Mouse (Mus musculus) midbrain, embryonic 10.5 days (tissue): ENCODE results near the gene Bri3. TPM values are rescaled to one million over a fixed set of nuclear protein-coding genes. Genes with fewer than 3 reads are reported as not detected.
A peak's percentile ranks its signal among the peaks of the same experiment; 100 is the strongest.

Experiments used
- DNase-seq: peaks from one replicate; pipeline ENCODE4 v3.0.0-alpha.2; 2017; ENCODE audit warnings: low spot score
- H3K27ac ChIP-seq: fragments of 300-500 bp; sonication (generic); replicated peaks from 2 replicates; pipeline ENCODE4 v1.5.1; 2016; ENCODE audit warnings: mild to moderate bottlenecking
- H3K27me3 ChIP-seq: fragments of 300-500 bp; sonication (generic); 2 replicates; pipeline ENCODE4 v1.6.1; 2016; ENCODE audit warnings: low read depth, mild to moderate bottlenecking; ENCODE audit not compliant: poor library complexity, severe bottlenecking
- H3K36me3 ChIP-seq: fragments of 300-500 bp; sonication (generic); 2 replicates; pipeline ENCODE4 v1.6.1; 2016; ENCODE audit warnings: mild to moderate bottlenecking, moderate library complexity
- H3K4me1 ChIP-seq: fragments of 300-500 bp; sonication (generic); 2 replicates; pipeline ENCODE4 v1.6.1; 2016
- H3K4me3 ChIP-seq: fragments of 300-500 bp; sonication (generic); 2 replicates; pipeline ENCODE4 v1.5.1; 2016; ENCODE audit warnings: mild to moderate bottlenecking, moderate library complexity
- H3K9me3 ChIP-seq: fragments of 300-500 bp; sonication (generic); replicated peaks from 2 replicates; pipeline ENCODE4 v1.6.1; 2016; ENCODE audit warnings: mild to moderate bottlenecking
- WGBS: fragments of 180-500 bp; shearing (Covaris S2); methylation state at CpG from one replicate; pipeline ENCODE4 v1.1.7; 2016; 5-methylcytosine and 5-hydroxymethylcytosine counted together
- polyA plus RNA-seq: library from polyadenylated mRNA; unstranded; fragments of >200 nt; fragmentation: Nextera tagmentation; extraction: Ambion mirVana; gene quantifications from 2 replicates; pipeline ENCODE4 v1.2.1, GENCODE M21; 2016

Bri3 gene
- polyA plus RNA-seq = 116 and 117 TPM in 2 replicates

GRCm38 (mm10) chr5:144243901-144244487 lies at the start of gene Bri3:
Bri3 (plus strand) TSS chr5:144244437.
- 93% methylated on average over 7 of the region's 7 CpGs for WGBS
- H3K27me3 ChIP-seq = no peaks in the 10 kb centered on the region
- no peak for DNase-seq

DNA sequence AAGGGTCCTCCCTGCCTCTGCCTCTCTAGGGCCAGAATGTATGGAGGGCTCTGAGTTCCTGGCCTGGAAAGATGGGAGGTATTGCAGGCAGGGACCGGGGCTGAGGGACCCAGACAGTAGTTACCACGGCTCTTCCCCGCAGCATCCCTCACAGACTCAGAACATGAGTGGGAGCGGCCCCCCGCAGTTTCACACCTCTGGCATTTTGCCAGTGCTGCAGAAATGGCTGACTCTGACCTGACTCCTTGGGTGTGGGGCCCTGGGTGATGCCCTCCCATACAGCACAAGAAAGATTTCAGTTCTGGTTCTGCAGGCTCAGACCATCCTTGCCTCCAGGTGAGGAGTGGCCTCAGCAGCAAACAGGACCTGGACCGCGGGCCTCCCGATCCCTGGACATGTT lies 48.7 kb upstream of the Bri3 start:
- DNase-seq = no peak
- WGBS = 91% methylated on average over 8 of the region's 8 CpGs
- no peaks in the 10 kb centered on the region for H3K27me3 ChIP-seq

More at GRCm38 (mm10) chr5:144243901-144244487, at the start of gene Bri3:
- Histone ChIP-seq H3K4me3 (no peak within 1 kb of the TSS), H3K36me3 (no peaks in the 10 kb centered on the region), H3K27ac (no peak within 1 kb of the TSS), H3K4me1 (no peaks in the 10 kb centered on the region), H3K9me3 (no peaks in the 10 kb centered on the region)

DNA sequence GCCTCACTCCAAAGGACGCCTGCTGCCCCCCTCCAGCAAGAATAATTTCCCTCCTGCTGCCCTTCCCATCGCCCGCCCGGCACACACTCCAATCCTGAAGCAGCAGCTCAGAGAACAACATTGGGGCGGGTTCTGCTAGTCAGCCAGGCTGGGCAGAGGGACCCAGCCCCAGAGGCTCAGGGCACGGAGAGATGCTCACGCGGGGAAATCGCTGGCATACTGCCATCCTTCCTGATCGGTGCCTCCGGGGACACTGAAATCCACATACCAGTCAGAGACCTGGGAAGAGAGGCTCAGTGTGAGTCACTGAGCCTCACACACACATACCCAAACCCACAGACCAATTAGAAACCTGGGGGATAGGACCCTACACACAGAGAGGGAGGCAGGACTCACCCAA lies 43.6 kb upstream of the Bri3 start:
- no peak for DNase-seq
- no peak overlapping the region for H3K27ac ChIP-seq
- H3K27me3 ChIP-seq = no peaks in the 10 kb centered on the region
- H3K9me3 ChIP-seq = peaks cover 7% of the 10 kb centered on the region; the same call in 1 of the 2 replicates
- H3K36me3 ChIP-seq = peaks cover 69% of the 10 kb centered on the region
- peaks cover 20% of the 10 kb centered on the region for H3K4me1 ChIP-seq
- H3K4me3 ChIP-seq = no peak overlapping the region
- 85% methylated on average over 11 of the region's 11 CpGs for WGBS

More for the DNA sequence above, 48.7 kb upstream of the Bri3 start:
- Histone ChIP-seq H3K4me1 (peaks cover 31% of the 10 kb centered on the region), H3K27ac (peak overlapping the region; percentile 61; the same call in 1 of the 2 replicates), H3K4me3 (no peak overlapping the region), H3K9me3 (no peaks in the 10 kb centered on the region), H3K36me3 (peaks cover 25% of the 10 kb centered on the region)

DNA sequence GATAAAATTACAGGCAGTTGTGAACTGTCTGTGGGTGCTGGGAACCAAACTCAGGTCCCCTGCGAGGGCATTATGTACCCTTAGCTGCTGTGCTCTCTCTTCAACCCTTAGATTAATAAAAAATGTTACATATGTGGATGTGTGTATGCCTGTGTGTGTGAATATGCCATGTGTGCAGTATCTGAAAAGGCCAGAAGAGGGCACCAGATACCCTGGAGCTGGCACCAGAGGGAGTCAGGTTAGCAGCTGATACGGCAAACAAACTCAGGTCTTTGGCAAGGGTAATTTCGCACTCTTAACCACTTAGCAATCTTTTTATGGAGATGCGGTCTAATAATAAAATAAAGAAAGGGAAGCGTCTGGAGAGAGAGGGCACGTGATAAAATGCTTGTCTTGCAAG lies 41.8 kb upstream of the Bri3 start:
- Histone ChIP-seq H3K36me3 (peaks cover 73% of the 10 kb centered on the region), H3K27me3 (no peaks in the 10 kb centered on the region), H3K4me3 (no peak overlapping the region), H3K27ac (no peak overlapping the region), H3K9me3 (peaks cover 7% of the 10 kb centered on the region; the same call in 1 of the 2 replicates), H3K4me1 (peaks cover 9% of the 10 kb centered on the region; the same call in 1 of the 2 replicates)
- DNase-seq = no peak
- 94% methylated on average over 6 of the region's 6 CpGs for WGBS

DNA sequence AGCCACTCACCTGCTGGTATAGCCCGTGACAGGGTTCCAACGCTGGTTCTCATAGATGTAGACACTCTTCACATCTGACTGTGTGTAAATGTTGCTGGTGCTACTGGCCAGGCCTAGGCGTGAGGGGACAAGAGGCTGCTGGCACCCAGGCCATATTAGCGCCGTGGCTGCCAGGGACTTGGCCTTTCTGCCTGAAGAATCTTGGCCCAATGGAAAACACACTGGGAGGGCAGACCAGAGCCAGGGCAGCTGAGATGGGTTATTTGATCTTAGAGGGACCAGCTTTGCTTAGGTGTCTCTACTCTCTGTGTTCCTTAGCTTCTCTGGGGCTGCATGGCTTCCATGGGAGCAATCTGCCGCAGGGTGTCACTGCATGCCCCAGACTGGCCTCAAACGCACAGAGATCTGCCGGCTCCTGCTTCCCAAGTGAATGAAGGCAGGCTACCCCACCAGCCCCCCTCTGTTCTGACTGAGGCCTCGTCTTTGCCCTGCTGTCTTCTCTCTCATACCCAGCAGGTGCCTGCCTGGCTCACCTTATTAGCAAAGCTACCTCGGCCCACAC lies 40.8 kb upstream of the Bri3 start:
- no peak for DNase-seq
- Histone ChIP-seq H3K4me3 (no peak overlapping the region), H3K27ac (no peak overlapping the region), H3K4me1 (peaks cover 9% of the 10 kb centered on the region; the same call in 1 of the 2 replicates), H3K36me3 (peaks cover 78% of the 10 kb centered on the region), H3K27me3 (no peaks in the 10 kb centered on the region), H3K9me3 (peaks cover 7% of the 10 kb centered on the region; the same call in 1 of the 2 replicates)
- 89% methylated on average over 10 of the region's 10 CpGs for WGBS

GRCm38 (mm10) chr5:144204303-144204702 lies 39.9 kb upstream of the Bri3 start:
- H3K4me1 ChIP-seq = peaks cover 9% of the 10 kb centered on the region; the same call in 1 of the 2 replicates
- no peaks in the 10 kb centered on the region for H3K27me3 ChIP-seq
- H3K36me3 ChIP-seq = peaks cover 80% of the 10 kb centered on the region
- DNase-seq = no peak
- no peak overlapping the region for H3K4me3 ChIP-seq
- 91% methylated on average over 12 of the region's 12 CpGs for WGBS
- H3K27ac ChIP-seq = peak overlapping the region; percentile 17
- H3K9me3 ChIP-seq = peaks cover 7% of the 10 kb centered on the region; the same call in 1 of the 2 replicates

- H3K4me1 ChIP-seq = peaks cover 9% of the 10 kb centered on the region; the same call in 1 of the 2 replicates
- peak overlapping the region; percentile 17; the same call in 1 of the 2 replicates for H3K27ac ChIP-seq
- peaks cover 7% of the 10 kb centered on the region; the same call in 1 of the 2 replicates for H3K9me3 ChIP-seq
- peaks cover 81% of the 10 kb centered on the region for H3K36me3 ChIP-seq
- no peak overlapping the region for H3K4me3 ChIP-seq
- no peaks in the 10 kb centered on the region for H3K27me3 ChIP-seq
- WGBS = 49% methylated on average over 10 of the region's 10 CpGs
- no peak for DNase-seq
Observed at GRCm38 (mm10) chr5:144204911-144205310, 39.3 kb upstream of the Bri3 start.

DNA sequence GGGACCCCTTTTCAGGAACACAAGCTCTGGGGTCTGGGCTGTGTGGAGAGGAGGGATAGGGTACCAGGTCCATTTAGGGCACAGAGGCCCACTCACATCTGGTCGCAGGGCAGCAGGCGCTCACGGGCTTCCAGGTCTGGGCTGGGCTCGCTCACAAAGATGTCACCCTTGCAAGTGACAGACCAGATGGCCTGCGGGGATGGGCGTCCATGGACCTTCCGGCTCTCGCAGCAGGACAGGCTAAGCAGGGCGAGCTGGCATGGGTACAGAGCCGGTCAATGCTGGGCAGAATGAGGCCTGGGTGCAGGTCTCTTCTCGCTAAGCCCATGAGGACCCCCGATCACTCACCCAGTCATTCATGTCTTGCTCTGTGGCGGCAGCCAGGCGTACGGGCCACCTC lies 38.2 kb upstream of the Bri3 start:
- Histone ChIP-seq H3K4me3 (no peak overlapping the region), H3K27me3 (no peaks in the 10 kb centered on the region), H3K9me3 (peaks cover 7% of the 10 kb centered on the region; the same call in 1 of the 2 replicates), H3K4me1 (peaks cover 9% of the 10 kb centered on the region; the same call in 1 of the 2 replicates), H3K36me3 (peaks cover 81% of the 10 kb centered on the region), H3K27ac (no peak overlapping the region)
- no peak for DNase-seq
- WGBS = 93% methylated on average over 15 of the region's 15 CpGs

DNA sequence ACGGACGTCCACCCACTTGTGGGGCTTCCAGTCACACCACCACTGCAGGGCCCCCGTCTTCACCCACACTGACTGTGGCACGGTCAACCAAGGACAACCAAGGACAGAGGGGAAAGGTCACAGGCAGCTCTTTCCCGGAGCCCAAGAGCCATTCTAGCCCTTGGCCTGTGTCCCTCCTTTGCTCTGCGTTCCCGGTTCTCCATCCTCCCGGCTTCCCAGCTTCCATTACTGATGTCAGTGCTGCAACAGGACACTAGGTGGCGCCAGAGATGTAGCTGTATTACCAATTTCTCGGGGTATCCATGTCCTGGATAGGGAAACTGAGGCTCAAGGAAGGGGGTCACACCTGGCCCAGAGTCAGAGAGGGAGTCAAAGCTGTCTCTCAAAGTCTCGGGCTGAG lies 36.8 kb upstream of the Bri3 start:
- H3K36me3 ChIP-seq = peaks cover 82% of the 10 kb centered on the region
- H3K9me3 ChIP-seq = peaks cover 4% of the 10 kb centered on the region; the same call in 1 of the 2 replicates
- peaks cover 9% of the 10 kb centered on the region; the same call in 1 of the 2 replicates for H3K4me1 ChIP-seq
- no peak overlapping the region for H3K27ac ChIP-seq
- peak; percentile 42 for DNase-seq
- WGBS = 56% methylated on average over 11 of the region's 11 CpGs
- no peaks in the 10 kb centered on the region for H3K27me3 ChIP-seq
- H3K4me3 ChIP-seq = no peak overlapping the region

DNA sequence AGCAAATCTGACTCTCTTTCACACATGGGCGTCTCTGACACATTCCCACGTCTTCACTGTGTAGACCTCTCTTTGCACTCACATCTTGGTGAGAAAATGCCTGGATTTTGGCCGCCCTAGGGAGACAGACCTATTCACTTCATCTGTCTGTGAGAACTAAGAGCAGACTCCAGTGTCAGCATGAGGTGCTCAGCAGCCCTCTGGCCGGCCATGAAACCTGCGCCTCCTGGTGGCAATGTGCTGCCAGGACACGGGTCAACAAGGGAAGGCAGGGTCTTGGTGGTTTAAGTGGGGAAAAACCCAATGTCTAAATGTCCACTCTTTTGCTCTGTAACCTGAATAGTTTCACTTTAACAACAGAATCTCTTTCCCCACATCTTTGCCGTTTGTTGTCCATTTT lies 29.8 kb upstream of the Bri3 start:
- Histone ChIP-seq H3K36me3 (peaks cover 70% of the 10 kb centered on the region), H3K9me3 (no peaks in the 10 kb centered on the region)
- DNase-seq = peak; percentile 64

DNA sequence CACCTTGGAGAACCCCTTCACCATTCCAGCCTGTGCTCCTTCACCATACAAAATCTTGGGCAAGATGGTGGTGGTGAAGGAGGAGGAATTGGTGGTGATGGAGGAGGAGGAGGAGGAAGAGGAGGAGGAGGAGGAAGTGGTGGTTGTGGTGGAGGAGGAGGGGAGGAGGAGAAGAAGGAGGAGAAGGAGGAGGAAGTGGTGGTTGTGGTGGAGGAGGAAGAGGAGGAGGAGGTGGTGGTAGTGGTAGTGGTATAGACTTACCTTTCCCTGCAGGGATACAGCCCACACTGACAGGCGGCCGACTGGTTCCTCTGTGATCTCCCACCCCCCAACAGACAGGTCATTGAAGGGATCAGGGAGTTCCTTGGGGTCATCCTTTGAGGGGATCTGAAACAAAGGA lies 28.2 kb upstream of the Bri3 start:
- Histone ChIP-seq H3K4me1 (peaks cover 13% of the 10 kb centered on the region), H3K36me3 (peaks cover 54% of the 10 kb centered on the region), H3K27ac (no peak overlapping the region), H3K27me3 (no peaks in the 10 kb centered on the region), H3K9me3 (no peaks in the 10 kb centered on the region), H3K4me3 (no peak overlapping the region)
- no peak for DNase-seq
- WGBS = 87% methylated on average over 2 of the region's 2 CpGs

More for the DNA sequence above, 29.8 kb upstream of the Bri3 start:
- Histone ChIP-seq H3K27ac (no peak overlapping the region), H3K27me3 (no peaks in the 10 kb centered on the region), H3K4me3 (no peak overlapping the region), H3K4me1 (peaks cover 11% of the 10 kb centered on the region)
- WGBS = 23% methylated on average over 7 of the region's 7 CpGs

DNA sequence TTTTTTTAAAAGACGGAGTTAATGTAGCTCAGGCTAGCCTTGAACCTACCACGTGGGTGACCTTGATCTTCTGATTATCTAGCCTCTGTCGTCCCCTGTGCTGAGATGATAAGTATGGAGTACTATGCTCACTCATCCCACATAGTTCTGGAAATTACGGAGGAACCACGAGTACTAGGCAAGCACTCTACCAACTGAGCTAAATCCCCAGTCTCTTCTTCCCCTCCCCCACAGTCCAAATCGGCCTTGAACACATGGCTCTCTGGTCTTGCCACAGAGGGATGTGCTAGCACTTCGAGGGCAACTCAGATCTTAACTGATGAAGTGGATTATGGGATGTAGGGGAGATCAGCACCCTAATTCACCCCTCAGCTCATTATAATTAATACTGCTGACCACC lies 26.2 kb upstream of the Bri3 start:
- 88% methylated on average over 7 of the region's 7 CpGs for WGBS
- H3K27me3 ChIP-seq = no peaks in the 10 kb centered on the region
- no peak overlapping the region for H3K4me3 ChIP-seq
- peaks cover 34% of the 10 kb centered on the region for H3K36me3 ChIP-seq
- H3K4me1 ChIP-seq = peaks cover 30% of the 10 kb centered on the region
- no peak overlapping the region for H3K27ac ChIP-seq
- no peaks in the 10 kb centered on the region for H3K9me3 ChIP-seq
- DNase-seq = no peak

DNA sequence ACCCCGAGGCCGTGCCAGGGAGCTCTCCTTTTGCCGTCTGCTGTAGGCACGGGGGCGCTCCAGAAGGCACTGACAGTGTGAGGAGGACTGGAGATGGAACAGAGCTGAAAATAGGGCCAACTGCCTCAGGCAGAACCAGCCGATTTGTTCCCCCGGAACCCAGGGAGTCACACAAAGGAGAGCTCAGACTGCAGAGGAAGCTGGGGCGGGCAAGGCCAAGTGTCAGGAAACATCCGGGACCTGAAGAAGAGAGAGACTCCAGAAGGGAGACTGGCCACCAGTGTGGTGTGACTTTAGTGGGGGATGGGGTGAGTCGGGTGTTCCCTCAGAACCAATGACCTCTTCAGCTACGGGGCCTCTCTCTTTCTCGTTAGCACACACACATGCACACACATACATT lies 24.9 kb upstream of the Bri3 start:
- Histone ChIP-seq H3K36me3 (peaks cover 23% of the 10 kb centered on the region), H3K27me3 (no peaks in the 10 kb centered on the region), H3K27ac (peak overlapping the region; percentile 25; the same call in 1 of the 2 replicates), H3K4me1 (peaks cover 37% of the 10 kb centered on the region), H3K9me3 (no peaks in the 10 kb centered on the region), H3K4me3 (no peak overlapping the region)
- 72% methylated on average over 12 of the region's 12 CpGs for WGBS
- DNase-seq = no peak
